Mouse (Mus musculus): ENCODE results near the gene Zfp637.
A peak's percentile ranks its signal among the peaks of the same experiment; 100 is the strongest.
"Not testable (repeated sequence)": the region's sequence is repeated elsewhere in the genome, so short reads cannot be mapped to it uniquely, and the experiment has no call there.

Gene Zfp637

DNA sequence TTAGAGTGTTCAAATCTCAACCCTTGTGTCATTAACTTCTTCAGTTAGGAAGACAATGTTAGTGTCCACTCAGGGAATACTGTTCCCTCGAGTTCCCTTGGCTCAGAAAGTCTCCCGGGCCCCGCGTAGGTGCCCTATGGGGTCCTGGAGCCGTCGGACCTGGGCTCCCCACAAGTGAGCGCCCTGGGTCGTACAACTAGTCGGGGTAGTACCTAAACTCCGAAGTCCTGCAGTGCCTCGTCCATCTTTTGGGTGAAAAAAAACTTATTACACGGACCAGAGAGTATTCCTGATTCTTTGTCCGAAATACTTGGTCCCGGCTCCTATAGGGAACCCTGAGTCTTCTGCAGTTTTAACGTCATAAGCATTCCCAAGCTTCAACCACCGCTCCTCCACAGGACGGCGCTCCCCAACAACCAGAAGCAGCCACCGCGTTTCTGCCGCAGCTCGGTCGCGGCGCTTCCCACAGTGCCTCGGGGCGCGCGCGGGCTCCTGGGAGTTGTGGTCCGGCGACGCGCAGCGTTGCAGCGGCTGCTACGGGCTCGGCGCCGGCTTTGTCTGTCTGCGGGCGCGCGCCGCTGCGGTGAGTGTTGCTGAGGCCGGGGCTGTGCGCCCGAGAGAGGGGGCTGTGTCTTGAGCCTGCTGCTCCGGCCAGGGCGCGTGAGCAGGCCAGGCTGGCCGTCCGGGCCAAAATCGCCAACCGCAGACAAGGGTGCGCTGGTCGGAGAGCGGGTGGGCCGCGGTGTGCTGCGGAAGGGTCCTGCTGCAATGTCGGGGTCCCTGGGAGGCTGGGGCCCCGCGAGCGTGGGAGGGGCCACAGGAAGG lies at the start of gene Zfp637:
Gene Zfp637 (plus strand): TSS at position 495 of the 825 bp plus-strand sequence.
- peak; percentile 91 for DNase-seq (ENCODE audit: low read depth, low spot score)

DNA sequence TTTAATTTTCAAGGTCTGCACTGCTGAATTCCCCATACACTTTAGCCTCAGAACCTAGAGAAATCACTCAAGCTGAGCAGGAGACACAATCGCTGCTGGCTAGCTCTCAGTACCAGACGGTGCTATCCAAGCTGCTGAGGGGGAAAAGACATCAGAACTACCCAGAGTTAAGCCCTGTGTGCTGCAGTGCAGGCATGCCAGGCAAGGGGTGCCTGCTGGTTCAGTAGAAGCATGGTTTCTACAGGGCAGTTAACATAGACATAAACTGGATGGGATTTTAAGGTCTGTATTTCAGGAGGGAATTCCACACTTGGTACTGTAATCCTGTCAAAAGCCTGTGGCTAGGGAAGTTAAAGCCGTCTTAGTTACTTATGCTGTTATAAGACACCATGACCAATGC lies 45.7 kb upstream of the Zfp637 start:
- DNase-seq (ENCODE audit: low read depth, low spot score), result no peak

DNA sequence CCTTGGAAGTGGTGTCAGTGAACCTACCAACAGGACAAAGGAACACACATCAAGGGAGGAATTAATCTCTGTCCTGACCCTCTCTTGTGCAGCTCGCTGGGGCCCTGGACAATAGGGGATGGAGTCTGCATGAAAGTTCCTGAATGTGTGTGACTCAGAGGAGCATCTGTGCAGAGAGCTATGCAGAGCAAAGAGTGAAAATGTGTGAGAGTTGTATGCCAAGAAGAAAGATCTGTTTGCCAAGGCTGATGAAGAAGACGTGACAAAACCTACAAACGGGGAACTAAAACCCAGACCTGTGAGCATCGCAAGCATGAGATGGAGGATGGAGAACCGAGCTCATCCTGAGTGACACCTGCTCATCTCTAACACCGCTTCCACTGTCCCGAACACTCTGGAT lies 40.2 kb upstream of the Zfp637 start:
- no peak for DNase-seq (ENCODE audit: low read depth, low spot score)

DNA sequence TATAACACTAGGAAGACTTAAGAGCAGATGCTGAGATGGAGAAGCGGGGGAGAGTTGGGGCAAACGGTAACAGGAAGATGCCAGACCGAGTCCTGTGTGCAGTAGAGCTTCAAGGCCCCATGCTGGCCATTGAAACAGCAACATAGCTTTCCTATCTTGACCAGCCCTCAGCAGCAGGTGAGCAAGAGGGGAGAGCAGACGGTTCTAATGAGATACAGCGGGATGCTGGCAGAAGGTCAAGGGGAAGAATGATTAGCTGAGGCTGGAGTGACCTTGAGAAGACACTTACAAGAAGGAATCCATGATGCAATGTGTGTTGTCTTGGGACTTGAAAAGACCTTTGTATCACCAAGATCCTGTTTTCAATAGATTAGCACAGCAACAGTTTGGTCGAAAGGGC lies 39.2 kb upstream of the Zfp637 start:
- no peak for DNase-seq (ENCODE audit: low read depth, low spot score)

DNA sequence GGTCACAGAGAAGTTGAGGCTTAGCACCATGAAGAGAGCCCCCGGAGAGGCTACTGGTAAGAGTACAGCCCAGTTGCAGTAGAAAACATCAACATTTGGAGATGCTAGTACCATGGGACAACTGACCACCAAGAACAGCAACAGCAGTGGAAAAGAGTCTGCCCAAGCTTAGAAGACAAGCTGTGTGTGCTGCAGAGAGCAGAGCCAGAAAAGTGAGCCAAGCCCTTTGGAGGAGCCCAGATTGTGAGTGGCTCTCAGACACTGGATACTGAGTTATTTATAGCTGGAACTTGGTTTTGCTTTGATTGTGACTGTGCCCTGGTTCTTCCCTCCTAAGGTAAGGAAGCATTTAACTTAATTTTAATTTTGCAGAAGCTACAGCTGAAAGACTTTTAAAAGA lies 33.2 kb upstream of the Zfp637 start:
- no peak for DNase-seq (ENCODE audit: low read depth, low spot score)

DNA sequence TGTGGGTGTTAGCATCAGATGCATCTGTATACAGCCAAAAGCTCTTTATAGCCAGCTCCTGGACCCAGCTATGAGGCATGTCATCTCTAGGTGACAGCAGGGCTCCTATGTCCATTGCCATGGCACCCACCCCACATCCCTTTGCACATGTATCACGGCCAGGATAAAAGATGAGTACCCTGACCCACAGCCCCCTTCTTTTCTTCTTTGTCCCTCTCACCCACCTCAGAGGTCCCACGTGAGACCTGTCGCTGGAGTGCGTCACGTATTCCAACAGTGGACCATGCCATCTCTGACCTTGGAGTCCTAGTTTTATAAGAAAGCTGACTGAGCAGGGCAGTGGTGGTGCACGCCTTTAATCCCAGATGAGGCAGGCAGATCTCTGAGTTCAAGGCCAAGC lies 31.2 kb upstream of the Zfp637 start:
- DNase-seq (ENCODE audit: low read depth, low spot score), result no peak

DNA sequence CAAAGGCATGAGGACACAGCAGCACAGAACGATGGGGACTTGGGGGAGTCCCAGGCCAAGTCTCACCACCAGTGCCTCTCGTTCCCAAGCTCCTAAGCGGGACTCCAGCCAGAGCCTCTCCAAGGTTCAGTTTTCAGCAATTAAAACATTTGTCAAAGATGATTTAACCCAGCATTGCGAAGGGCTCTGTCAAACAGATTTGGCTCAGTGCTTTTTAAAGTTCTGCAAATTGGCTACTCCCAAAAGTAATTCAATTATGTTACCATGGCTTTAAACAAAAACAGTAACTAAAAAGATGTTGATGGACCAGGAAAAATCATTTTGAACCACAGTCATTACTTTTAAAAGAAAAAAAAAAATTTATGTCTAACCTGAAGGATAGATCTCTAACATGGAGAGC lies 30.3 kb upstream of the Zfp637 start:
- no peak for DNase-seq (ENCODE audit: low read depth, low spot score)

DNA sequence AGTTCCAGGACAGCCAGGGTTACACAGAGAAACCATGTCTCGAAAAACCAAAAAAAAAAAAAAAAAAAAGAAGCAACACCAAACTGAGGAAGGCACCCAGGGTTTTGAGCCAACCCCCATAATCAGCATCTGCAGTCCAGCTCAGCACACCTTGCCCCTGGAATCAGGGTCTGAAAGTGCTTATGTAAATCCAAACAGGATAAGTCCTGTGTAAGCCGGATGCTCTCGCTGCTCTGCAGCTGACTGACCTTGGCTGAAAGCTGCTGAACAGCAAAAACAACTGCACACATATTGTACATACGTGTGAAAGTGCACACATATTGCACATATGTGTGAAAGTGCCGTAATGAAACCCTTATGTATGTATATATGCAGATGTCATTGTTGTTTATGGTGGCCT lies 29.7 kb upstream of the Zfp637 start:
- DNase-seq (ENCODE audit: low read depth, low spot score), result no peak

DNA sequence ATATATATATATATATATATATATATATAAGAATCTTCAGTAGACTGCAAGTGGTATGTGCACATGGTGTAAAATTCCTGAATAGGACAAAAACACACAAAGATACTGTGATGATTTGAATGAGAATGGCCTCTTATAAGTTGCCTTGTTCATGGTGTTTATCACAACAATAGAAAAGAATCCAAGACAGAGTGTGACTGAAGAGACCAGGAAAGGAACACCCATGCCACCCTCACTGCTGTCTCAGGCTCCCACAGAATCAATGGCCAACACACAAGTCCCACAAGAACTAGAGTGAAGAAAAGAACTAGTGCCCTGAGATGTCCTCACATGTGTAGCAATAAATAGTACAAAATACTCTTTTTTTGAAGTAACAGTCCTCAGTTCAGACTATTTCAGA lies 26.3 kb upstream of the Zfp637 start:
- no peak for DNase-seq (ENCODE audit: low read depth, low spot score)

DNA sequence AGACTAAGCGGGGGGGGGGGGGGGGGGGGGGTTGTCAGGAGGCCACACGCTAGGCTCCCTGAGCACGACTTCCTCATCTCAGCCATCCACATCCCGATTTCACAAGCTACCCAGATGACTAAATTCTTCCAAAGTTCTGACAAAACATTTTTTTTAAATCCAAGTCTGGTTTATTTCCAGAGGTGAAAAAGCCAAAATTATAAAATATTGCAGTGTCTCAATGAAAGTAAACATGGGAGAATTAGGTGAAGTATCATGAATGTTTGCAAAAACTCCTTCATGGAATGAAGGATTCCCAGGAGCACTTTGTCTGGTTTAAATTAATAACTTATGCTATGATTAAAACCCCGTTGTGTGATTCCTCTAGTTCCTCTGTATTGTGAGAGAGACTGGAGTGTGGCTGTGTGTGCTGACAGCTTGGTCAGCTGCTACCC lies 23.9 kb upstream of the Zfp637 start:
- DNase-seq (ENCODE audit: low read depth, low spot score), result no peak

DNA sequence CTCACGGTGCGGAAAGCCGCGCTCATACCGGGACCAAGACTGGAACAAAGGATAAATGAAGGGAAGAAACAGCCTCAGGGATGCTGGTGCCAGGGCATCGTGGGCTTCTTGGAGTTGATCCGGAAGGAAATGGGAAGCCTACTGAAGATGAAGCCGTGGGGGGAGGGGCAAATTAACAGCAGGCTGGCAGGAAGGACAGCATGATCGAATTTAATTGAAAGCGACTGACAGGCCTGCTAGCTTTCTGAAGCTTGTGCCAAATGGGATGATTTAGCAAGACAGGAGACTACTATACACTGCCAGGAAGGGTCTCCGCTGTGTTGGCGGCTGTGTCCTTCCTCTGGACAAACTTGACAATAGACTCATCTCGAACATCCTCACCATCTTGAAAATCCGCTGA lies 20.7 kb upstream of the Zfp637 start:
- DNase-seq (ENCODE audit: low read depth, low spot score), result no peak

DNA sequence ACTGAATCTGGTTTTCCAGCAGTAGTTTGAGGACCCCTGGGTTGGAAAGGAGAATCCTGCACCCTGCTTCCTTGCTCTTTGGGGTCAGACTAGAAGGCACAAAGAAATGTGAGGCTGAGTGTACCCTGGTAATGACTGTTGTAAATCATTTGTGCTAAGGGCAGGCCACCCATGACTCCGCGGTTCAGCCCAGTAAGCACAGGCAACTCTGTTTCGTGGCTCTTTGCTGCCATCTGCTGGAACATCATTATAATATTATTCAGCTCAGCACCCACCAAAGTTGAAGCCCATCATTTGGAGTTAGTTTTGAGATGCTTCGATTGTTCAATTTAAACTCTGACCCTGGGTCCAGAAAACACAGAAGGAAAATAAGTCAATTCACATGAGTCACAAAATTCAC lies 15.6 kb upstream of the Zfp637 start:
- DNase-seq (ENCODE audit: low read depth, low spot score), result no peak

DNA sequence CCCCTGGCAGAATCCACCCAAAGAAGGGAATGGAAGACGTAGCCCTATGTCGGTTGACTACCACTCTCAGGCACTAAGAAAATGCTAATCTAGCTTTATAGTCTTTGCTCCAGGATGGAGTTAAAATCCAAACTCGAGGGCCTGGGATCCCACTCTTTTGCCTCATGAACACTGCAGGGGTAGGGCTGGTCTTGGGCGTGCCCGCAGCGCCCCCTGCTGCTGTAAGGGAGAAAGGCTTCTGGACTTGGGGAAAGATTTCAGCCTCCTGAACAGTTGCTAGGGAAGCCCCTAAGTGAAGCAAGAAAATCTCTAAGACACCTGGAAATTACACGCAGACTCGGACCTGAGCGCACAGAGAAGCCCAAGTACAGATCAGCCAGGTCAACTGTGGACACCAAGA lies 12.7 kb upstream of the Zfp637 start:
- no peak for DNase-seq (ENCODE audit: low read depth, low spot score)

DNA sequence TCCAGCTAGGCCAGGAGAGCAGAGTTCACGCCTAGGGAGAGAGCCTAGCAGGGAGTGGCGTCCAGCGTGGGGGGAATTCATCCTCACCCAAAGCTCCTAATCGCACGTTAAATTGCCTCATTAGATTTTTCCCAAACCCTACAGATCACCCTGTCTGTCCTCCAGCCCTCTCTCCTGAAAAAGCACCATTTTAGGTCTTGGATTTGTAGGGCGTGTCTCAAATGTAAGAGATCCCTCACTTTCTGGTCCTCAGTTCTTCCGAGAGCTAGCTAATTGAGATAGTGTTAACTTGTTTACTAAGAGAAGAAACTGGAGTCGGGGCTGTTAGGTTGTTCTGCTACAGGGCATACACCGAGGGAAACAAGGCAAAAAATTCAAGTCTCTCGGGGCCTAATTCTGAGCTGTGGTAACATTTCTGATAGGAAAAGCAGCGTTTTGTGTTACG lies 553 bp downstream of the Zfp637 start:
- DNase-seq (ENCODE audit: low read depth, low spot score), result peak; percentile 18

DNA sequence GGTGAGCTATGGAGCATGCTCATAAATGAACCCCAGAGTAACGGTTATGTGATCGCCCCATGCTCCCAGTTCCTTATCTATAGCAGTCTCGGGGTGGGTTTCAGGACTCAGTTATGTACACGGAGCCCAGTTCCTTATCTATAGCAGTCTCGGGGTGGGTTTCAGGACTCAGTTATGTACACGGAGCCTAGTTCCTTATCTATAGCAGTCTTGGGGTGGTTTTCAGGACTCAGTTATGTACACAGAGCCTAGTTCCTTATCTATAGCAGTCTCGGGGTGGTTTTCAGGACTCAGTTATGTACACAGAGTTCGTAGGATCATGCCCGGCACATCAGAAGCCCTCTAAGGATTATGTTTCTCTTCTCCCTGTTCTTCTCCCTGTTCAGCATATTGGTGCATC lies 3.6 kb downstream of the Zfp637 start:
- DNase-seq (ENCODE audit: low read depth, low spot score), result no peak

DNA sequence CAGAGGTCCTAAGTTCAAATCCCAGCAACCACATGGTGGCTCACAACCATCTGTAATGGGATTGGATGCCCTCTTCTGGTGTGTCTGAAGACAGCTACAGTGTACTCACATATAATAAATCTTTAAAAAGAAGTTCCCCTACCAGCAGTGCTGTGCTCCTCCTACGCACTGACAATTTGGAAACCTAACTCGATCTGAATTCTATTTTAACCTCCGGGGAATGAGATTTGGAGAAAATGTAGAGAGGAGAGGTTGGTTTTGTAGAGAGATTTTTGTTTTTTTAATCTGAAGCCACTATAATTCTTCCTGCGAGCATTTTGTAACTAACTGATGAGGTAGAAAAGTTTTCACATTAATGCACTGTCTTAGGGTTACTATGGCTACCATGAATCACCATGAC lies 5.7 kb downstream of the Zfp637 start:
- DNase-seq (ENCODE audit: low read depth, low spot score), result not testable (repeated sequence)

DNA sequence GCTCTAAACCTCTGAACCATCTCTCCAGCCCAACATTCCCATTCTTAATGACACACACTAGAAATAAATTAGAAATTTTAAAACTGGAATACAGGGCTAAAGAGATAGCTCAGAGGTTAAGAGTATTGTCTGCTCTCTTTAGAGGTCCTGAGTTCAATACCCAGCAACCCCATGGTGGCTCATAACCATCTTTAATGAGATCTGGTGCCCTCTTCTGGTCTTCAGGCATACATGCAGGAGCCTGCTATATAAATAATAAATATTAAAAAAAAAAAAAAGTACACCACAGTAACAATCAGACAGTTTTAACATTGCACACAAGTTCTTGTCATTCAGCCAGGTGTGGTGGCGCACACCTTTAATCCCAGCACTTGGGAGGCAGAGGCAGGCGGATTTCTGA lies 6.8 kb downstream of the Zfp637 start:
- DNase-seq (ENCODE audit: low read depth, low spot score), result no peak

DNA sequence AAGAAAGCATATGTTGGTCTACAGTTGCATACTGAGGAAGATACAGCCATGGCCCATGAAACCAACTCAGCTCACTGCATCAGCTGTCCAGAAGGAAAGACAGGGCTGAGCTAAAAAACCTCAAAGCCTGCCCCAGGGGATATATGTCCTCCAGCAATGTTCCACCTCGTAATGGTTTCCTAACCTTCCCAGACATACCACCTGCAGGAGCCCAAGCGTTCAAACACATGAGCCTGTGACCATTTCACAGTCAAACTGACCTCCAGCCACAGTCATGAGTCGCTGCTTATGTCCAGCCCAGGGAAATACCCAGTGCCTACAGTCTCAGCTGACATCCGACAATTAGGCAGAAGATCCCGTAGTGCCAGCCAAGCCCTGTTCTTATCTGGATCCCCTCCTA lies 7.6 kb downstream of the Zfp637 start:
- no peak for DNase-seq (ENCODE audit: low read depth, low spot score)

DNA sequence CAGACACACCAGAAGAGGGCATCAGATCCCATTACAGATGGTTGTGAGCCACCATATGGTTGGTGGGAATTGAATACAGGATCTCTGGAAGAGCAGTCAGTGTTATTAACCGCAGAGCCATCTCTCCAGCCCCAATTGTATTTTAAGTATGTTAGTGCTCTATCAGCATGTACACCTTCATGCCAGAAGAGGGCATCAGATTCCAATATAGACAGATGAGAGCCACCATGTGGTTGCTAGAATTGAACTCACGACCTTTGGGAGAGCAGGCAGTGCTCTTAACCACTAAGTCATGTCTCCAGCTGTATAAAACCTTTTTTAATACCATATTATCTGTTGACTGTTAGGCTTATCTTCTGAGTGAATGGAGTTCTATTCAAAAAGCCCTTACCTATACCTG lies 10.8 kb downstream of the Zfp637 start:
- no peak for DNase-seq (ENCODE audit: low read depth, low spot score)

DNA sequence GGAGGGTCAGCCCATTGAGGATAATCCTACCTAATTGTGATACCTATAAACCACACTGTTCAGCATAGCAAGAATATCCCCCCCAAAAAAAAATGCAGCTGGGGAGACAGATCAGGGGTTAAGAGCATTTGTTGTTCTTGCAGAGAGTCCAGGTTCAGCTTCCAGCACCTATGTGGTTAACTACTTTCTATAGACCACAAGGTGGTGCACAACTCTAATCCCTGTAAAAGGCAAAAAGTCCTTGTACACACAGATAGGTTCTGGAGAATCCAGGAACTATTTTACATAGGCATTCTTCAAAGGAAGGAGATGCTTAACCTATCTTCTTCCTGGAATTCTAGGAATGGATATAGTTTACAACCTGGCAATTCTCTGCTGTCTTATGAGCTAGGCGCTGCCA lies 17.0 kb downstream of the Zfp637 start:
- no peak for DNase-seq (ENCODE audit: low read depth, low spot score)

DNA sequence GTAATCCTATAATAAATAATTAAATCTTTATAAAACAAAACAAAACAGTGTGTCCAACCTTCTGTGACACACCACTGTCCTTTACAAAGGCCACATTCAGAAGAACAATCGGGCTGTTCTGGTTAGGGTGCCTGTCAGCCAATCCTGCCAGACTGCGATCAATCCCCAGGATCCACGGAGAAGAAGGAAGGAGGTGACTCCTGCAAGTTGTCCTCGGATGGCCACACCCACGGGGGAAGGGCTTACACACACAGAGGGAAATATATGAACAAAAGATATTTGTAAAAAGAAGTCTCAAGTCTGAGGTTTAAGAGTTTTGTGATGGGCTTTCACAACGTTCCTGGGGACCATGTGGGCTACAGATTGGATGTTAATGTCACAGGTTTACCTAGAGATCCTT lies 20.9 kb downstream of the Zfp637 start, which contains the start of gene Zfp239:
Gene Zfp239 (plus strand): TSS at position 253 of the 400 bp plus-strand sequence.
- no peak for DNase-seq (ENCODE audit: low read depth, low spot score)

DNA sequence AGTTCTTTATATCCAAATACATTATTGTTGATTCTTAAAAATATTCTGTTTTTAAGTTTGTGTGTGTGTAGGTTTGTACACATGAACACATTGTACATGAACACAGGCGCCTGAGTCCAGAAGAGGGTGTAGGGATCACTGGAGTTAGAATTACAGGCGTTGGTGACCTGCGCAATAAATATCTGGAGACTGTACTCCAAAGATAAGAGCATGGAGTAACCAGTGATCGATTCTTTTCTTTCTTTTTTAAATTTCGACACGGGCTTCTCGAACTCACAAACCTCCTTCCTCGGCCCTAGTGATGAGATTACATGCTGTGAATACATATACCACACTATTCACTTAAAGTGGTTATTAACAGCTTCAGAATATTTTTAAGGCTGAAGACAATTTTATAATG lies 21.5 kb downstream of the Zfp637 start:
- no peak for DNase-seq (ENCODE audit: low read depth, low spot score)

DNA sequence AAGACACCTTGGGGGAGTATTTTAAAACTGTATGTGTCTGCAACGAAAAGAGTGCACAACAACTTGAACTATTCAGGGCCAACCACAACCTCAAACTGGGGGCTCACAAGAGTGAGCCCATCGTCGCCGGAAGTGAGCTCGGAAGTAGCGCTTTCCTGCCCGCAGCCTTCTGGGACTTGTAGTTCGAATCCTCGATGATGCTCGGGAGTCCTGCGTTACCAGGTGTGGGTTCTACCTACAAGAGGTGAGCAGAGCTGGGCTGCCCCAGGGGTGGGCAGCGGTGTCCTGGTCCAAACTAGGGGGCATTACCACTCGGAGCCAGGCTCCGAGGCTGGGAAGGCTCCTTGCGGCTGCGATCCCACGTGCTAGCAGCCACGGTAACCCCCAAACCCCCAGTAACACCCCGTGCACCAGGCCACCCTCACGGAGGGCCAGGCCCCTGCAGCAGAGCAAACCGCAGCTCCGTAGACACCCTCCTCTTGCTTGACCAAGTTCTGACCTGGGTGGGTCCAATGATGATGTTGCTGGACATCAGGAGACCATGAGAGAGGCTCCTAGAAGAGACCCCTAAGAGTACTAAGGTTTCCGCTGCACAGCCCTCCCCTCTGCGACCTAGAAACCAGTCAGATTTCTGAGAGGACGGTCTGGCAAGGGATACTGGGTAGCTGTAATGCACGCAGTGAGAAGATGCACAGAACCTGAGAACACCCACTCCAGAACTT lies 22.1 kb downstream of the Zfp637 start:
- peak; percentile 46 for DNase-seq (ENCODE audit: low read depth, low spot score)
